Mouse (Mus musculus) bone marrow macrophage, adult 2 months (primary cell): ENCODE results near the gene Mthfr.

Experiments
- CTCF ChIP-seq: IDR thresholded peaks from 2 replicates; pipeline ENCODE4 v1.5.1; 2012; ENCODE audit warnings: low read depth, mild to moderate bottlenecking, low read length, moderate library complexity
- POLR2A ChIP-seq: IDR thresholded peaks from 2 replicates; pipeline ENCODE4 v1.6.1; 2012; ENCODE audit warnings: mild to moderate bottlenecking, low read depth, low read length, borderline replicate concordance

- TF ChIP-seq POLR2A (no peak), CTCF (no peak)
These were observed 564 bp downstream of the Mthfr start for GRCm38 (mm10) chr4:148039254-148040028.
